Mouse (Mus musculus): ENCODE measurements around the gene Rnf20. TPM values are rescaled to one million over a fixed set of nuclear protein-coding genes. Genes with fewer than 3 reads are reported as not detected.
"Not testable (repeated sequence)": the region's sequence is repeated elsewhere in the genome, so short reads cannot be mapped to it uniquely, and the experiment has no call there.

Gene Rnf20
- total and polyA plus RNA-seq, 2 experiments from 2014 or later = 46.2 to 48.3 TPM

- H3K27me3 ChIP-seq (ENCODE audit: insufficient read depth, low read length) = no peaks in the 10 kb centered on the region
- DNase-seq (ENCODE audit: low spot score) = no peak
- no peak overlapping the region for H3K4me3 ChIP-seq (ENCODE audit: low read depth, low read length)
- H3K27ac ChIP-seq (ENCODE audit: low read depth, low read length) = no peak overlapping the region
- no peak overlapping the region for H3K9ac ChIP-seq (replicated peaks; ENCODE audit: low read length, poor library complexity, severe bottlenecking)
- WGBS = 94% methylated on average over 10 of the region's 10 CpGs
- H3K4me2 ChIP-seq (ENCODE audit: low read depth, low read length, poor library complexity, severe bottlenecking) = no peak overlapping the region
- H3K4me1 ChIP-seq (ENCODE audit: insufficient read depth, low read length) = no peaks in the 10 kb centered on the region
- H3K9me3 ChIP-seq (ENCODE audit: low read length) = no peaks in the 10 kb centered on the region
- no peak for ATAC-seq (ENCODE audit: low FRiP score)
- TF ChIP-seq CTCF (IDR thresholded peaks at IDR 0.05) = no peak
- no peaks in the 10 kb centered on the region for H3K36me3 ChIP-seq (ENCODE audit: insufficient read depth, low read length)
Measured at GRCm38 (mm10) chr4:49616924-49617323, 14.9 kb upstream of the Rnf20 start.

GRCm38 (mm10) chr4:49619861-49620260, 11.9 kb upstream of the Rnf20 start:
- not testable (repeated sequence) for ATAC-seq (ENCODE audit: low FRiP score); DNase-seq (ENCODE audit: low spot score); H3K9me3 ChIP-seq (ENCODE audit: low read length); H3K9ac ChIP-seq (replicated peaks; ENCODE audit: low read length, poor library complexity, severe bottlenecking); H3K27ac ChIP-seq (ENCODE audit: low read depth, low read length); H3K36me3 ChIP-seq (ENCODE audit: insufficient read depth, low read length); H3K27me3 ChIP-seq (ENCODE audit: insufficient read depth, low read length); H3K4me3 ChIP-seq (ENCODE audit: low read depth, low read length); H3K4me2 ChIP-seq (ENCODE audit: low read depth, low read length, poor library complexity, severe bottlenecking); H3K4me1 ChIP-seq (ENCODE audit: insufficient read depth, low read length)
- WGBS = 92% methylated on average over 7 of the region's 7 CpGs

GRCm38 (mm10) chr4:49622272-49622671, 9.5 kb upstream of the Rnf20 start:
- Histone ChIP-seq H3K27ac (ENCODE audit: low read depth, low read length) (no peak overlapping the region), H3K9ac (replicated peaks; ENCODE audit: low read length, poor library complexity, severe bottlenecking) (no peak overlapping the region), H3K4me2 (ENCODE audit: low read depth, low read length, poor library complexity, severe bottlenecking) (no peak overlapping the region), H3K4me3 (ENCODE audit: low read depth, low read length) (no peak overlapping the region), H3K36me3 (ENCODE audit: insufficient read depth, low read length) (no peaks in the 10 kb centered on the region), H3K27me3 (ENCODE audit: insufficient read depth, low read length) (no peaks in the 10 kb centered on the region), H3K4me1 (ENCODE audit: insufficient read depth, low read length) (no peaks in the 10 kb centered on the region), H3K9me3 (ENCODE audit: low read length) (no peaks in the 10 kb centered on the region)
- 86% methylated on average over 2 of the region's 2 CpGs for WGBS
- ATAC-seq (ENCODE audit: low FRiP score) (no peak), DNase-seq (ENCODE audit: low spot score) (no peak)
- no peak for TF ChIP-seq CTCF (IDR thresholded peaks at IDR 0.05)

- Histone ChIP-seq H3K36me3 (ENCODE audit: insufficient read depth, low read length) (no peaks in the 10 kb centered on the region), H3K9me3 (ENCODE audit: low read length) (no peaks in the 10 kb centered on the region), H3K27ac (ENCODE audit: low read depth, low read length) (no peak overlapping the region), H3K4me1 (ENCODE audit: insufficient read depth, low read length) (no peaks in the 10 kb centered on the region), H3K4me3 (ENCODE audit: low read depth, low read length) (no peak overlapping the region), H3K27me3 (ENCODE audit: insufficient read depth, low read length) (no peaks in the 10 kb centered on the region), H3K9ac (replicated peaks; ENCODE audit: low read length, poor library complexity, severe bottlenecking) (no peak overlapping the region), H3K4me2 (ENCODE audit: low read depth, low read length, poor library complexity, severe bottlenecking) (no peak overlapping the region)
- no peak for TF ChIP-seq CTCF (IDR thresholded peaks at IDR 0.05)
- DNase-seq (ENCODE audit: low spot score) (no peak), ATAC-seq (ENCODE audit: low FRiP score) (no peak)
- 84% methylated on average over 4 of the region's 4 CpGs for WGBS
Measured at GRCm38 (mm10) chr4:49623916-49624315, 7.9 kb upstream of the Rnf20 start.

GRCm38 (mm10) chr4:49624969-49625368, 6.8 kb upstream of the Rnf20 start:
- H3K36me3 ChIP-seq (ENCODE audit: insufficient read depth, low read length); H3K9me3 ChIP-seq (ENCODE audit: low read length); H3K27ac ChIP-seq (ENCODE audit: low read depth, low read length); H3K9ac ChIP-seq (replicated peaks; ENCODE audit: low read length, poor library complexity, severe bottlenecking); DNase-seq (ENCODE audit: low spot score); H3K27me3 ChIP-seq (ENCODE audit: insufficient read depth, low read length); H3K4me3 ChIP-seq (ENCODE audit: low read depth, low read length); H3K4me2 ChIP-seq (ENCODE audit: low read depth, low read length, poor library complexity, severe bottlenecking); H3K4me1 ChIP-seq (ENCODE audit: insufficient read depth, low read length); ATAC-seq (ENCODE audit: low FRiP score): not testable (repeated sequence)
- WGBS = 88% methylated on average over 4 of the region's 4 CpGs

- Histone ChIP-seq H3K4me1 (ENCODE audit: insufficient read depth, low read length) (no peaks in the 10 kb centered on the region), H3K4me3 (ENCODE audit: low read depth, low read length) (no peak overlapping the region), H3K36me3 (ENCODE audit: insufficient read depth, low read length) (no peaks in the 10 kb centered on the region), H3K9ac (replicated peaks; ENCODE audit: low read length, poor library complexity, severe bottlenecking) (no peak overlapping the region), H3K9me3 (ENCODE audit: low read length) (no peaks in the 10 kb centered on the region), H3K27ac (ENCODE audit: low read depth, low read length) (no peak overlapping the region), H3K27me3 (ENCODE audit: insufficient read depth, low read length) (no peaks in the 10 kb centered on the region), H3K4me2 (ENCODE audit: low read depth, low read length, poor library complexity, severe bottlenecking) (no peak overlapping the region)
- ATAC-seq (ENCODE audit: low FRiP score) = no peak
- peak; percentile 93 for TF ChIP-seq CTCF (IDR thresholded peaks at IDR 0.05)
- peak; percentile 81 for DNase-seq (ENCODE audit: low spot score)
- under 1% methylated on average over 3 of the region's 3 CpGs for WGBS
Measured at GRCm38 (mm10) chr4:49626973-49627372, 4.8 kb upstream of the Rnf20 start.
